Mouse (Mus musculus) heart, postnatal 10 days (tissue): ENCODE data around the gene Rdm1. TPM values are rescaled to one million over a fixed set of nuclear protein-coding genes. Genes with fewer than 3 reads are reported as not detected.
"Not testable (repeated sequence)": the region's sequence is repeated elsewhere in the genome, so short reads cannot be mapped to it uniquely, and the experiment has no call there.

Experiments
- DNase-seq, 2 experiments: peaks; one replicate each; pipeline ENCODE4 v3.0.0; 2021
- intact Hi-C: fragments of 180-260 bp; cut with DNase I; formaldehyde crosslinking; loops from one replicate; pipeline ENCODE4 v1.15.1; 2025
- total RNA-seq, 2 experiments: library from RNA; stranded (reverse); gene quantifications; 2 replicates each; pipeline ENCODE4 v1.2.3; 2021

Rdm1 gene
- total RNA-seq, 2 experiments from 2014 or later, result 34.4 to 36.9 TPM

- DNase-seq, result no peak
Observed at GRCm38 (mm10) chr11:101616104-101616503, 10.9 kb upstream of the Rdm1 start.

GRCm38 (mm10) chr11:101616948-101617767 lies 9.8 kb upstream of the Rdm1 start:
- no peak for DNase-seq
- intact Hi-C loops, result no loop called here

More at GRCm38 (mm10) chr11:101616104-101616503, 10.9 kb upstream of the Rdm1 start:
- intact Hi-C loops, result no loop called here

GRCm38 (mm10) chr11:101617849-101618248 lies 9.1 kb upstream of the Rdm1 start:
- intact Hi-C loops, result no loop called here
- DNase-seq, result peak in 1 of 2 experiments; percentile 28

- no peak for DNase-seq
- intact Hi-C loops, result no loop called here
Observed at GRCm38 (mm10) chr11:101618596-101618995, 8.4 kb upstream of the Rdm1 start.

GRCm38 (mm10) chr11:101620022-101620655 lies 6.9 kb upstream of the Rdm1 start:
- intact Hi-C loops, DNase-seq: not testable (repeated sequence)

- no peak for DNase-seq
- intact Hi-C loops, result no loop called here
Observed at GRCm38 (mm10) chr11:101626649-101626994, 373 bp upstream of the Rdm1 start.

GRCm38 (mm10) chr11:101627857-101628559 lies 1.0 kb downstream of the Rdm1 start:
- DNase-seq, result peak; percentile 91 to 95
- intact Hi-C loops, result loop anchor here (1.0 kb wide), 1 partner anchor 14 kb away; no protein-coding TSS in a partner anchor

- intact Hi-C loops, DNase-seq: not testable (repeated sequence)
Observed at GRCm38 (mm10) chr11:101628733-101629417, 1.9 kb downstream of the Rdm1 start.

GRCm38 (mm10) chr11:101635660-101636059 lies 8.7 kb downstream of the Rdm1 start:
- intact Hi-C loops, result no loop called here
- DNase-seq, result no peak

- no peak for DNase-seq
- intact Hi-C loops, result no loop called here
Observed at GRCm38 (mm10) chr11:101639761-101640160, 12.8 kb downstream of the Rdm1 start.

- intact Hi-C loops, result not testable (repeated sequence)
Observed at GRCm38 (mm10) chr11:101640857-101641709, 14.1 kb downstream of the Rdm1 start.

GRCm38 (mm10) chr11:101641710-101642642 lies 15.0 kb downstream of the Rdm1 start:
- DNase-seq, result peak; percentile 37 to 41
- intact Hi-C loops, result loop anchor here (1.0 kb wide), 1 partner anchor 15 kb away; the partner anchor contains the start of gene Rdm1

More at GRCm38 (mm10) chr11:101640857-101641709, 14.1 kb downstream of the Rdm1 start:
- DNase-seq, result peak; percentile 82 to 88

GRCm38 (mm10) chr11:101642931-101643330 lies 15.9 kb downstream of the Rdm1 start:
- intact Hi-C loops, result loop anchor here (1.0 kb wide), 1 partner anchor 16 kb away; the partner anchor contains the start of gene Rdm1
- DNase-seq, result no peak

GRCm38 (mm10) chr11:101644591-101644990 lies 17.6 kb downstream of the Rdm1 start:
- no peak for DNase-seq
- intact Hi-C loops, result no loop called here

GRCm38 (mm10) chr11:101645043-101645410 lies 18.0 kb downstream of the Rdm1 start:
- DNase-seq, intact Hi-C loops: not testable (repeated sequence)

GRCm38 (mm10) chr11:101645411-101646282 lies 18.7 kb downstream of the Rdm1 start:
- intact Hi-C loops, result not testable (repeated sequence)
- DNase-seq, result peak; percentile 75 to 79

GRCm38 (mm10) chr11:101646283-101646794 lies 19.3 kb downstream of the Rdm1 start:
- DNase-seq, intact Hi-C loops: not testable (repeated sequence)
